Comparison of ENCODE assay signal across 28 mouse cellular contexts in genomic region chr4:108629363-108629880, GRCm38 (mm10). TPM values are rescaled to one million over a fixed set of nuclear protein-coding genes. Genes with fewer than 3 reads are reported as not detected.
DNase-seq lines count a peak whose midpoint lies in the region; ATAC-seq and TF ChIP-seq lines count a peak whose summit lies in the region.
"Had no signal": no experiment of that assay in that cellular context is flagged by ENCODE, and none has a peak within 500 bp of the region (broad histone marks: within the 10 kb centered on the region; RNA-seq: fewer than 3 reads in every experiment).

No protein-coding gene starts in this region.

- H3K4me1 ChIP-seq in kidney, postnatal 0 days (replicated peaks; ENCODE audit: insufficient read depth, low read length): no peaks in the 10 kb centered on the region
- H3K4me1 ChIP-seq: embryonic facial prominence, embryonic 12.5 days; forebrain, embryonic 15.5 days; limb, embryonic 13.5 days; lung, embryonic 15.5 days; midbrain, embryonic 10.5 days; neural tube, embryonic 12.5 days had no signal

- peaks cover 56% of the 10 kb centered on the region for H3K36me3 ChIP-seq in kidney, postnatal 0 days (ENCODE audit: insufficient read depth, low read length)

- WGBS in kidney, postnatal 0 days: 52% methylated on average over 7 of the region's 7 CpGs

- intact Hi-C loops in gastrocnemius, postnatal 36 days (cut with DNase I): no loop called here

- no peak for TF ChIP-seq CTCF in kidney, postnatal 0 days (IDR thresholded peaks at IDR 0.05; ENCODE audit: low read depth)

- ATAC-seq in kidney, postnatal 0 days (replicated peaks; ENCODE audit: low FRiP score, low read depth): peak; percentile 51; the same call in 1 of the 2 replicates
- ATAC-seq: CD4-positive, CD25-positive, alpha-beta regulatory T cell, adult 4 months; forebrain, embryonic 15.5 days; hindbrain, embryonic 16.5 days; midbrain, embryonic 16.5 days had no signal

- no peak overlapping the region for H3K4me2 ChIP-seq in kidney, postnatal 0 days (ENCODE audit: low read length)
- H3K4me2 ChIP-seq: embryonic facial prominence, embryonic 12.5 days; forebrain, embryonic 15.5 days; limb, embryonic 13.5 days; liver, embryonic 11.5 days; lung, embryonic 15.5 days; neural tube, embryonic 12.5 days had no signal

- DNase-seq in gastrocnemius, postnatal 25 days: peak; percentile 21
- no peak for DNase-seq in gastrocnemius, postnatal 36 days
- peak; percentile 66 for DNase-seq in kidney, postnatal 0 days (ENCODE audit: low spot score)
- DNase-seq in kidney, postnatal 14 days: no peak
- DNase-seq in adrenal gland, adult 8-10 months: peak; percentile 56
- DNase-seq in adrenal gland, postnatal 36 days: peak; percentile 54 to 55
- no peak for DNase-seq in embryo, embryonic 10.5 days (ENCODE audit: low spot score)
- DNase-seq: cerebellum, adult 8-10 months; cerebellum, postnatal 25 days; embryo, embryonic 11 days; heart, postnatal 14 days; kidney, adult 9 months; right cerebral cortex, adult 18-20 months; thymus, adult 2 months; thymus, postnatal 36 days had no signal

- H3K9ac ChIP-seq in kidney, postnatal 0 days (ENCODE audit: low read depth, low read length): no peak overlapping the region
- H3K9ac ChIP-seq: embryonic facial prominence, embryonic 12.5 days; forebrain, embryonic 15.5 days; limb, embryonic 13.5 days; lung, embryonic 15.5 days; neural tube, embryonic 12.5 days had no signal

- H3K9me3 ChIP-seq in kidney, postnatal 0 days (replicated peaks; ENCODE audit: low read length): no peaks in the 10 kb centered on the region
- H3K9me3 ChIP-seq: embryonic facial prominence, embryonic 12.5 days; forebrain, embryonic 15.5 days; limb, embryonic 13.5 days; lung, embryonic 15.5 days; midbrain, embryonic 10.5 days; neural tube, embryonic 12.5 days had no signal

- no peak overlapping the region for H3K4me3 ChIP-seq in kidney, postnatal 0 days (replicated peaks; ENCODE audit: low read depth, low read length)
- H3K4me3 ChIP-seq: embryonic facial prominence, embryonic 12.5 days; forebrain, embryonic 15.5 days; layer of hippocampus, adult 2 months; left cerebral cortex, adult 2 months; limb, embryonic 13.5 days; lung, embryonic 15.5 days; midbrain, embryonic 10.5 days; myocyte; neural tube, embryonic 12.5 days had no signal

- H3K27ac ChIP-seq in kidney, postnatal 0 days: peak overlapping the region; percentile 25; the same call in 1 of the 2 replicates
- H3K27ac ChIP-seq: embryonic facial prominence, embryonic 12.5 days; forebrain, embryonic 15.5 days; layer of hippocampus, adult 2 months; left cerebral cortex, adult 2 months; limb, embryonic 13.5 days; lung, embryonic 15.5 days; midbrain, embryonic 10.5 days; neural tube, embryonic 12.5 days had no signal

- H3K27me3 ChIP-seq in kidney, postnatal 0 days (ENCODE audit: insufficient read depth, low read length): no peaks in the 10 kb centered on the region
- H3K27me3 ChIP-seq: embryonic facial prominence, embryonic 12.5 days; forebrain, embryonic 15.5 days; limb, embryonic 13.5 days; lung, embryonic 15.5 days; neural tube, embryonic 12.5 days had no signal

RNA-seq across cellular contexts. Expression of gene Cc2d1b, which starts 9.7 kb away (rescaled TPM):
- total RNA-seq in gastrocnemius, postnatal 25 days (2021): 10 to 100 TPM; 14.8 to 18.8 TPM
- 10 to 100 TPM; 17.6 to 18.2 TPM for total RNA-seq in gastrocnemius, postnatal 36 days (2021)
- 28.7 and 29.8 TPM in 2 replicates for polyA plus RNA-seq in kidney, postnatal 0 days (2015; fragmentation: Nextera tagmentation; extraction: Ambion mirVana)
- total RNA-seq in adrenal gland, adult 8-10 months (2022): 10 to 100 TPM; 54.8 to 66.1 (median 59.4) TPM
- 10 to 100 TPM; 34.3 to 50.1 TPM for total RNA-seq in adrenal gland, postnatal 36 days (2021)

RNA-seq across cellular contexts. Expression of gene Orc1, which starts 50.2 kb away (rescaled TPM):
- total RNA-seq in gastrocnemius, postnatal 25 days (2021): not detected
- under 1 TPM in 1 of 2 experiments, not detected in 1; 0.10 TPM for total RNA-seq in gastrocnemius, postnatal 36 days (2021)
- polyA plus RNA-seq in kidney, postnatal 0 days (2015; fragmentation: Nextera tagmentation; extraction: Ambion mirVana): 4.6 and 4.9 TPM in 2 replicates
- total RNA-seq in adrenal gland, adult 8-10 months (2022): under 1 TPM; 0.26 to 0.63 (median 0.33) TPM
- total RNA-seq in adrenal gland, postnatal 36 days (2021): under 1 TPM; 0.53 to 0.66 TPM
- total RNA-seq: left cerebral cortex, adult 2 months had no signal

RNA-seq across cellular contexts. Expression of gene Prpf38a, which starts 50.3 kb away (rescaled TPM):
- 10 to 100 TPM; 12.0 to 12.7 TPM for total RNA-seq in gastrocnemius, postnatal 25 days (2021)
- 10 to 100 TPM in 1 of 2 experiments, 1 to 10 TPM in 1; 9.5 to 13.9 TPM for total RNA-seq in gastrocnemius, postnatal 36 days (2021)
- 66.6 and 68.2 TPM in 2 replicates for polyA plus RNA-seq in kidney, postnatal 0 days (2015; fragmentation: Nextera tagmentation; extraction: Ambion mirVana)
- total RNA-seq in adrenal gland, adult 8-10 months (2022): 10 to 100 TPM; 24.1 to 31.1 (median 28.9) TPM
- total RNA-seq in adrenal gland, postnatal 36 days (2021): 10 to 100 TPM; 30.6 to 31.7 TPM

Comparison
In these comparisons a context has a peak if more than half of its experiments do, and no peak if none do; other contexts are left out.
1. DNase-seq: peak in gastrocnemius, postnatal 25 days (single experiment), kidney, postnatal 0 days (single experiment), adrenal gland, adult 8-10 months (single experiment) and adrenal gland, postnatal 36 days (2 of 2); none in gastrocnemius, postnatal 36 days (0 of 2), kidney, postnatal 14 days (single experiment) and embryo, embryonic 10.5 days (single experiment).